Mouse (Mus musculus) embryonic fibroblast, embryonic 13.5 days (primary cell): Measurements from ENCODE around the gene Bmp7.

Source experiments
- CTCF ChIP-seq: IDR thresholded peaks from 2 replicates; pipeline ENCODE4 v1.5.1; 2011; ENCODE audit warnings: mild to moderate bottlenecking, control low read depth, low read length, moderate library complexity, borderline replicate concordance; ENCODE audit not compliant: insufficient read depth
- POLR2A ChIP-seq: IDR thresholded peaks from 2 replicates; pipeline ENCODE4 v1.6.1; 2011; ENCODE audit warnings: low read depth, mild to moderate bottlenecking, control low read depth, low read length, moderate library complexity

DNA sequence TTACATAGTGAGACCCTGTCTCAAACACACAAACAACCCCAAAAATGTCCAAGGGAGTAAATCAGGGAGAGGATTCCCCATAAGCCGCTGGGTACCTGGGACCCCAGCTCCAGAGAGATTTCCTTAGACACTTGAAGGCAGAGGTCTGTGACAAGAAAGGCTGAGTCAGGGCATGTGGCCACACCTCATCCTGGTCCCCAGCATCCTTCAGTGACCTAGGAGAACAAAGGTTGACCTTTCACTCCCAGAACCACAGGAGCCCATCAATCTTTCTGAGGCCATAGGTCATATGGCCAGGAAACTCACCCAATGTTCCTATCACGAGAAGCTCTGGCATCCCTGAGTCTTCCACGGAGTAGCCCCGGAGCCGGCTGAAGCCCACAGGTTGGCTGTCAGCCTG is 111.9 kb downstream of the Bmp7 start:
- TF ChIP-seq CTCF (no peak), POLR2A (no peak)
